Mouse (Mus musculus) duodenum, adult 2 months (tissue): ENCODE data around the gene Fastkd5. TPM values are rescaled to one million over a fixed set of nuclear protein-coding genes. Genes with fewer than 3 reads are reported as not detected.

Source experiments
- polyA plus RNA-seq: library from polyadenylated mRNA; depleted of rRNA; stranded (reverse); fragments of >200 nt; gene quantifications from 2 replicates; pipeline ENCODE4 v1.2.3, GENCODE M21; 2012; ENCODE audit warnings: low replicate concordance; rRNA removed

The Fastkd5 gene
- 0.23 and 0.46 TPM in 2 replicates for polyA plus RNA-seq

DNA sequence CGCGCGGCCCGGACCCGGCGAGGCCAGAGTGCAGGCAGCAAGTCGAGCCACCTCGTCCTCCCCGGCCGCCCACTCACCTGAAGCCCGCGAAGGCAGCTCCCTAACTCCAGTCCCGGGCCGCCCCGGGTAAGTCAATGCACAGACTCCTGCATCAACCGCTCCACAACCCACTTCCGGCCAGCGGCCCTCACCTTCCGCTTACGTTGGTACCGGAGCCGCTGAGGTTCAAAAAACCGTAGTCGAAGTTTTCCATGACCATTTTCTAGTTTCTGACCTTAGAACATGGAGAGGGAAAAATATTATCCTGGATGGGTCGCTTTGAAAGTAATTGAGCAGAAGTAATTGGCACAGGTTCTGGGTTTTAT is at the start of gene Fastkd5, which contains the start of gene Ubox5:
Fastkd5 (minus strand) TSS at position 189 of the 365 bp plus-strand sequence.
Ubox5 (minus strand) TSS at position 200 of the 365 bp plus-strand sequence.

DNA sequence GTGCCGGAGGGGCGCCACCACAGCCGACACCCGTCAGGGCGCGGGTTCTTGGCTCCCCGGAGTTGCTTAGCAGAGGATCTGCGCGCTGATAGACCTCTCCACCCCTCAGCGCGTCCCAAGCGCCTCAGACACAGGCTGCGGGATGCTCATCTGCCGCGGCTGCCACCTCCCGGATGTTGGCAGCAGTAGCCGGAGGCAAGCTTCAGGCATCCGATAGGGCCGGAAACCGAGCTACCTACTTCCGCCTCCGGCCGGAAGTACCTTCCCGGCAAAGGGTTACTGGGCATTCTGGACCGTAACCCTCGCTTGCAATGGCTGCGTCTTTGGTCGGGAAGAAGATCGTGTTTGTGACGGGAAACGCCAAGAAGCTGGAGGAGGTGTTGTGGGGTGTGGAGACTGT is 37.7 kb upstream of the Fastkd5 start, which contains the start of gene Itpa:
Itpa (plus strand) TSS at position 52 of the 400 bp plus-strand sequence.

DNA sequence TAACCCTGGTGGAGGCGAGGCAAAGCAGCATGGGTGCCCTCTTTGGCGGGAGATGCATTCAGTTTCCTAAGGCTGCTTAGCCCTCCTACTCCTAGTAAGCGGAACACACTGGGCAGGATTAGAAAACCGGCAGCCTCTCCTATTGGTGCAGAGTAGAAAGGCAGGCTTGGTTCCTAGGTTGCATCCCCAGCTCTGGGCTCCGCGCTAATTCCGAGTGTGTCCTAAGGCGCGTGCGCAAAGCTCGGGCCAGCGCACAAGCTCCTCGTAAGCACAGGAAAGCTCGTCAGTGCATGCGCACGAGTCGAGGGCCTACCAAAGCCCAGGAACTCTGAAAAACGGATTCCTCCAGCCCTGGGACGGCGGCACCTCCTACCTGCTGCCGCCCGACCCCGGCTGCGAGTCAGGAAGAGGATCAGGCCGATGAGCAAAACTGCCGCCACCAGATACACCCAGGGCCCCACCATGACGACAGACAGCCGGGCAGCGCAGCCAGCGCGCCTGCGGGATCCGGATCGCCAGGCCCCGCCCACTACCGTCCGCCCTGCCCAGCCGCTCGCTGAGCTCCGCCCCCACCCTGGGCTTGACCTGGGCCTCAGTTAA is 34.4 kb upstream of the Fastkd5 start, which contains the start of gene Ddrgk1:
Ddrgk1 (minus strand) TSS at position 558 of the 600 bp plus-strand sequence.

DNA sequence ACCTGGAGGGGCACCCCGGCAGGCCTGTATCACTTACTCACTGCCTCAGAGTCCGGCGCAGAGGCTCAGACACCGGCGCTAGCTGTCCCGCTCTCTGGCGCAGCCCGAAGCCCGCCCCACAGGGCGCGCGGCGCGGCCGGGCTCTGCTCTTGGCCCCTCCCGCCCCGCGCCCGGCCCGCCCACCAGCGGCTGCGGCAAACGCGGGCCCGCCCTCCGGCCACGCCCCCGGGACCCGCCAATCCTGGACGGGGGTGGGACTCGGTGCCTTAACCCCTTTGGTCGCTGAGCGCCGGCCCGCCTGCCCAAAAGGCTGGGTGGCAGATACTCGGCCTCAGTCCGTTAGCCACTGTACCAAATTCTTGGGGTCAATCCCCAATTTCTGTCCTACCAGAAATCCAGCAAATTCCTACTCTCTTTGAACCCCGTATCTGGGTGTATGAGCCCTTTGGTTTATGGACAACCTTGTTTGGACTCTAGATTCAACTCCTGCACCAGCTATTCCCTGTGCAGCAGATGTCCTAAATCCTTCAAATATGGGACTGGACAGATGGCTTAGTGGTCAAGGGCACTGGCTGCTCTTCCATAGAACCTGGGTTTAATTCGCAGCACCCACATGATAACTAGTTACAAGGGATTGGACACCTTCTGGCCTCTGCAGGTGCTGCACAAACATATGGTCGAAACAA is 13.0 kb upstream of the Fastkd5 start, which contains the start of gene Lzts3:
Lzts3 (minus strand) TSS at position 120 of the 686 bp plus-strand sequence.

DNA sequence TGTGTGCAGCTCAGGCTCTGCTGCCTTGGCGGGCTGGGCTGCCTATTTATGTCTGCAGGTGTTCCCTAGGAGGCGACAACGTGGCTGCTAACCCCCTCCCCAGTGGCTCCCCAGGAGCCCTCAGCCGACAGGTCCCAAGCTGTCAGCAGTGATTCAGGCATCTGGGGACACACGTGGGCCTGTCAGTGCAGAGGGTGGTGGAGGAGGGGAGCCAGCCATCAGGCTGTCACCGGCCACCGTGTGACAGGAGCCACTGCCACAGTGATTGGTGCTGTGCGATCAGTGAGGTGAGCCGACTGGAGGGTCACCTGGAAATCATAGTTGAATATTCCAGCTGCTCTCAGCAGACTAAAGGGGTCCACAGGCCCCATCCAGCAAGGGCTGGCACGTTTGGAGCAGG is 47.3 kb downstream of the Fastkd5 start, which contains the start of gene Avp:
Avp (minus strand) TSS at position 3 of the 400 bp plus-strand sequence.

DNA sequence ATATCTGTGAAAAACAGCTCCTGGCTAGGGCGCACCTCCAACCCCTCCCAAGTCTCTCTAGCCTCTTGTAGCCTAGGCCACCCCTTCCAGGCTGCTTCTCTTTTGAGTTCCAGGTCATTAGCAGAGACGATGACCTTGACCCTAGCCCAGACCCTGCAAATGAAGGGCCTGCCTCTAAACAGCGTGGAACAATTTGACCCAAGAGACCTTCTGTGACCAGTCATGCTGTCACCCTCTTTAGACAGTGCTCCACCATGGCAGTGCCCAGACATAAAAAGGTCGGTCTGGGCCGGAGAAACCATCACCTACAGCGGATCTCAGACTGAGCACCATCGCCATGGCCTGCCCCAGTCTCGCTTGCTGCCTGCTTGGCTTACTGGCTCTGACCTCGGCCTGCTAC is 54.0 kb downstream of the Fastkd5 start, which contains the start of gene Oxt:
Oxt (plus strand) TSS at position 301 of the 400 bp plus-strand sequence.

Other genes starting within 250 kb of the Fastkd5 start
- 1.1 and 1.2 TPM in 2 replicates for gene Cpxm1, start 232.5 kb downstream of the Fastkd5 start, polyA plus RNA-seq
- not detected in 2 replicates for gene Gm28372, start 224.8 kb downstream of the Fastkd5 start, polyA plus RNA-seq
- gene 1700020A23Rik, start 224.8 kb downstream of the Fastkd5 start, polyA plus RNA-seq, result not detected in 2 replicates
- gene Tmem239, start 223.5 kb downstream of the Fastkd5 start, polyA plus RNA-seq, result not detected in 2 replicates
- gene Vps16, start 205.7 kb downstream of the Fastkd5 start, polyA plus RNA-seq, result 29.5 and 34.3 TPM in 2 replicates
- 10.8 and 17.5 TPM in 2 replicates for gene Pced1a, start 205.3 kb downstream of the Fastkd5 start, polyA plus RNA-seq
- gene Ptpra, start 179.7 kb downstream of the Fastkd5 start, polyA plus RNA-seq, result 12.7 and 22.3 TPM in 2 replicates
- 85.0 and 146 TPM in 2 replicates for gene Mrps26, start 66.3 kb downstream of the Fastkd5 start, polyA plus RNA-seq
- not detected in 2 replicates for gene Oxt, start 53.9 kb downstream of the Fastkd5 start, polyA plus RNA-seq
- 0.26 TPM in 1 of 2 replicates, not detected in the other for gene Avp, start 47.5 kb downstream of the Fastkd5 start, polyA plus RNA-seq
- gene Ubox5, start within 50 bp of the Fastkd5 start, polyA plus RNA-seq, result 3.7 and 4.6 TPM in 2 replicates
- 48.2 and 56.0 TPM in 2 replicates for gene Lzts3, start 12.8 kb upstream of the Fastkd5 start, polyA plus RNA-seq
- 82.1 and 106 TPM in 2 replicates for gene Ddrgk1, start 34.6 kb upstream of the Fastkd5 start, polyA plus RNA-seq
- 20.8 and 23.9 TPM in 2 replicates for gene Itpa, start 37.6 kb upstream of the Fastkd5 start, polyA plus RNA-seq
- 0.91 and 1.4 TPM in 2 replicates for gene Slc4a11, start 67.5 kb upstream of the Fastkd5 start, polyA plus RNA-seq